Mouse (Mus musculus): ENCODE measurements around the gene Nrxn2. TPM values are rescaled to one million over a fixed set of nuclear protein-coding genes. Genes with fewer than 3 reads are reported as not detected.

Nrxn2 gene
- total RNA-seq, 1 experiment from 2014 or later: not detected

DNA sequence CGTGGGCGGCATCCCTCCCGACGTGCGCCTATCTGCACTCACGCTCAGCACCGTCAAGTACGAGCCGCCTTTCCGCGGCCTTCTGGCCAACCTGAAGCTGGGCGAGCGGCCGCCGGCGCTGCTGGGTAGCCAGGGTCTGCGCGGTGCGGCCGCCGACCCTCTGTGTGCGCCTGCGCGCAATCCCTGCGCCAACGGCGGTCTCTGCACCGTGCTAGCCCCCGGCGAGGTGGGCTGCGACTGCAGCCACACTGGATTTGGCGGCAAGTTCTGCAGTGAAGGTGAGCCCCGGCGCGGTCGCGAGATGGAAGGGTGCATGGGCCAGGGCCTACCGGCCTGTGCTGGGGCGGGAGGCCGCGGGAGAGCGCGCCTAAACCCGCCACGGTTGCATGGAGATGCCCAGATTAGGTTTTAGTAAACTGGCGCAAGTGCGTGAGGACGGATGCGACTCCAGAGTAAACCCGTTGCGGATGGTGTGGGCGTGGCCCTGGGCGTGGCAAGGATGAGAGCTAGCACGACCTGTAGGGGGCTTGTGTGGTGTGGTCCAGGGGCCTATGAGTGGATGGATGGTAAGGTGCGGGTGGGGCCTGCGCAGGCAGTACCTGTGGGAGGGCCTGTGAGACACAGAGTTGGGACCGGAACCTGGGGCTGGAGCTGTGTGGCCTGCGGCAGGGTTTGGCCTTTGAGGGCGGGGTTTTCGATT, 10.1 kb downstream of the Nrxn2 start:
- peak; percentile 23; the same call in 1 of the 2 replicates for ATAC-seq (replicated peaks; ENCODE audit: insufficient number of reproducible peaks, low FRiP score, low TSS enrichment, poor library complexity, severe bottlenecking)

- ATAC-seq (replicated peaks; ENCODE audit: insufficient number of reproducible peaks, low FRiP score, low TSS enrichment, poor library complexity, severe bottlenecking): no peak
Observed at GRCm38 (mm10) chr19:6443016-6443415, 24.5 kb downstream of the Nrxn2 start.

DNA sequence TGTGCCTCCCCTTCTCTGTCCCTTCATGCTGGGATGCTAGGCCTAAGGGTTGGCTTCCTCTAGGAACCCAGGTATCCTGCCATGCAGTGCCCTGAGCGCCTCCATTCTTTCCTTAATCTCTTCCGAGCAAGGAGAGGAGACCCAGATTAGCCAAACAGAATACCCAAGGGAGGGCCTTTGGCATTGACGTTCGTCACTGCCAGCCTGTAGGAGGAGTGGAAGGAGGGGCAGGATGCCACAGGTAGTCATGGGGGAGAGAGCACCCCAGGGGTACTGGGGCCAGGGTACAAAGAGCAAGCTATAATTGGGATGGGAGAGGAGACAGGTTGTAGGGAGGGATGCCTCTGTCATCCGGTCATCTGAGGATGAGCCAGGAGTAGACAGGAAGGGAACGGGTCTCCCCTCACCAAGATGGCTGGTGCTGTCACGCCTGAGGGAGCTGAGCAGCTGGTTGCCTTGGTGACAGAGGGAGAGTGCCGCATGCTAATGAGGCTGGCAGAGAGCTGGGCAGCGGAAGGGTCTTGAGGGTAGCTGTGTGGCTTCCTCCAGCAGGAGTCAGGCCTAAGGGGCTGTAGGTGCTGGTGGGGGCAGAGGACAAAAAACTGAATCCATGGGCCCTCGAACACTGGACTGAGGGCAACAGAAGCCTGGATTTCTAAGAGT, 27.4 kb downstream of the Nrxn2 start:
- ATAC-seq (replicated peaks; ENCODE audit: insufficient number of reproducible peaks, low FRiP score, low TSS enrichment, poor library complexity, severe bottlenecking): no peak

- ATAC-seq (replicated peaks; ENCODE audit: insufficient number of reproducible peaks, low FRiP score, low TSS enrichment, poor library complexity, severe bottlenecking): no peak
Observed at GRCm38 (mm10) chr19:6446736-6447437, 28.4 kb downstream of the Nrxn2 start.

DNA sequence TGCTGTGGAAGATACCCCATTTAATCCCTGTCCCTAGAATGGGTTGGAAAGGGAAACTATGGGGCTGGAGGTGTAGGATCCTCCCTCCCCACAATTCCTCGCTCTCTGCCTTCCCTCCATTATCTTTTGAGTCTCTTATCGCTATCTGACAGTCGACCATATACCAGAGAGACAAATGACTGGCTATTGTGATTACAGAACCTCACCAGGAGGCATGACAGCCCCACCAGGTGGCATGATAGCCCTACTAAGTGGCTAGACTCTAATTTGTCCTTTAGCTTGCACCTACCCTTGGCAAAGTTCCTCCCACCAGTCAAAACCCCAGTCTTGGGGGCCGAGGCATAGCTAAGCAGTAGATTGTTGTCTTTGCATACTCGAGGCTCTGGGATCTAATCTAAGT, 30.2 kb downstream of the Nrxn2 start:
- no peak for ATAC-seq (replicated peaks; ENCODE audit: insufficient number of reproducible peaks, low FRiP score, low TSS enrichment, poor library complexity, severe bottlenecking)

GRCm38 (mm10) chr19:6449841-6450240, 31.3 kb downstream of the Nrxn2 start:
- no peak for ATAC-seq (replicated peaks; ENCODE audit: insufficient number of reproducible peaks, low FRiP score, low TSS enrichment, poor library complexity, severe bottlenecking)

- ATAC-seq (replicated peaks; ENCODE audit: insufficient number of reproducible peaks, low FRiP score, low TSS enrichment, poor library complexity, severe bottlenecking): peak; percentile 64; the same call in 1 of the 2 replicates
Observed at GRCm38 (mm10) chr19:6452030-6452494, 33.5 kb downstream of the Nrxn2 start.

GRCm38 (mm10) chr19:6452672-6453310, 34.3 kb downstream of the Nrxn2 start:
- ATAC-seq (replicated peaks; ENCODE audit: insufficient number of reproducible peaks, low FRiP score, low TSS enrichment, poor library complexity, severe bottlenecking): no peak

DNA sequence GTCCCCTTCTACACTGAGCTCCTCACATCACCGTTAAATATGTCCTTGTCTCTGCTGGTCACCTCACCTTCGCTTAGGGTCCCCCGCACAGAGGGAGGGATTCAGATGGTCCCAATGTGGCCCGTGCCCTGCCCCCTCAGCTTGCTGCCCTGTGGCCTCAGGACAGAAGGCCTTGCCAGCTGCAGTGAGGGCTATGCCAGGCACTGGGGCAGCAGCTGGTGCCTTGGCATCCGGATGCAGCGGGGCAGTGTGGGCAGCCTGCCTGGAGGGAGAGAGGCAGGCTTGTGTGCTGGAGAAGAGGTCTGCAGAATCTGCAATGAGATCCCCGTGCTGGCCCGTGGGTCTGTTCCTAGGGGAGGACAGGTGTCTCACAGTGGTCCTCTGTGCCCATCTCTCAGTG, 34.8 kb downstream of the Nrxn2 start:
- ATAC-seq (replicated peaks; ENCODE audit: insufficient number of reproducible peaks, low FRiP score, low TSS enrichment, poor library complexity, severe bottlenecking): no peak

DNA sequence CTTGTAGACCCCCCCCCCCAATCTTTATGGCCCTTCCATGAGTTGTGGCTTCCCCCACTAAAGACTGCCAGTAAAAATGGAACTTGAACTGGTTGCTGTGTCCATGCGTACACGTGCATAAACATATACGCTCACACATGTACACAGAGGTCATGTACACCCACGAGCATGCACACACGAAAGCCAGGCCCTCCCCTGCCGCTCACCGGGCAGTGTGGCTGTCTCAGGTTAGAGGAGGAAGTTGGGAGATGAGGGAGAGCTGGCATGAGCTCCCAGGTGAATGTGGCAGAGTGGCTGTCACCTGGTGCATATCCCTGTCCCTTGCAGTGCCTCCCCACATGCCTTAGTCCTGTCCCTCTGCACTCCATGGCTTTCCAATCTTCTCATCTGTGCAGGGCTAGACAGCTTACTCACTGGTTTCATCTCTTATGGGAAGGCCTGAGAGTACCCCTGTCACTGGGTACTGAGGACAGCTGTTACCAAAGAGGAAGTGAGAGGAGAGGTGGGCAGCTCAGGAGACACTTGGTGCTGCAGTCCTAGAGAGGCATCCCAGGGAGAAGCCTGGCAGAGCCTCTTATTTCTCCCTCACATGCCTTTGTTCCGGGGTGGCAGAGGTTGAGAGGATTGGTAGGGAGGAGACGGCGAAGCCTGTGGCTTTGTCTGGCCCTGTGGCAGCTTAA, 35.6 kb downstream of the Nrxn2 start:
- ATAC-seq (replicated peaks; ENCODE audit: insufficient number of reproducible peaks, low FRiP score, low TSS enrichment, poor library complexity, severe bottlenecking): no peak

- ATAC-seq (replicated peaks; ENCODE audit: insufficient number of reproducible peaks, low FRiP score, low TSS enrichment, poor library complexity, severe bottlenecking): peak; percentile 73
Observed at GRCm38 (mm10) chr19:6459504-6459903, 41.0 kb downstream of the Nrxn2 start.

- ATAC-seq (replicated peaks; ENCODE audit: insufficient number of reproducible peaks, low FRiP score, low TSS enrichment, poor library complexity, severe bottlenecking): no peak
Observed at GRCm38 (mm10) chr19:6462841-6463240, 44.3 kb downstream of the Nrxn2 start.

- no peak for ATAC-seq (replicated peaks; ENCODE audit: insufficient number of reproducible peaks, low FRiP score, low TSS enrichment, poor library complexity, severe bottlenecking)
Observed at GRCm38 (mm10) chr19:6464306-6465071, 46.0 kb downstream of the Nrxn2 start.

DNA sequence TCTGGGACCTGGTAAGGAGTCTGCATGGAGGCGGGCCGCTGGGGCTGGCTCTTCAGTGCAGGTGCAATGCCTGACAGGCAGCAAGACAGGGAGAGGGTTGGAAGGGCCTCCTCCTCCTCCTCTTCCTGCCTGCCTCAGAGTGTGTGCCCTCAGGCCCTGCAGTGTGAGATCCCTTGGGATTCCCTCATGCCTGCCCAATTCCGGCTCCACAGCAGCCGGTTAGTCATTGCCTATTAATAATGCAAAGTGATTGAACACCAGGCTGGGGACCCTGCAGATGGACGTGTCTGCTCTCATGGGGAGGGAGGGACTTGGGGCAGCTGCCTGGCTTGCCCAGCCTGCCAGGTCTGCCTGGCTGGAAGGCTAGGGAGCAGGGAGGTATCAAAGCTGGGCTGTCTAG, 46.6 kb downstream of the Nrxn2 start:
- ATAC-seq (replicated peaks; ENCODE audit: insufficient number of reproducible peaks, low FRiP score, low TSS enrichment, poor library complexity, severe bottlenecking): no peak

GRCm38 (mm10) chr19:6466945-6467344, 48.4 kb downstream of the Nrxn2 start:
- ATAC-seq (replicated peaks; ENCODE audit: insufficient number of reproducible peaks, low FRiP score, low TSS enrichment, poor library complexity, severe bottlenecking): no peak

GRCm38 (mm10) chr19:6467374-6467979, 48.9 kb downstream of the Nrxn2 start:
- no peak for ATAC-seq (replicated peaks; ENCODE audit: insufficient number of reproducible peaks, low FRiP score, low TSS enrichment, poor library complexity, severe bottlenecking)

GRCm38 (mm10) chr19:6471630-6472029, 53.1 kb downstream of the Nrxn2 start:
- no peak for ATAC-seq (replicated peaks; ENCODE audit: insufficient number of reproducible peaks, low FRiP score, low TSS enrichment, poor library complexity, severe bottlenecking)

- no peak for ATAC-seq (replicated peaks; ENCODE audit: insufficient number of reproducible peaks, low FRiP score, low TSS enrichment, poor library complexity, severe bottlenecking)
Observed at GRCm38 (mm10) chr19:6472821-6473220, 54.3 kb downstream of the Nrxn2 start.

Data from monocyte, adult 5-6 weeks (primary cell).